Mouse (Mus musculus): ENCODE data around the gene Ugt1a6a. TPM values are rescaled to one million over a fixed set of nuclear protein-coding genes. Genes with fewer than 3 reads are reported as not detected.
"Not testable (repeated sequence)": the region's sequence is repeated elsewhere in the genome, so short reads cannot be mapped to it uniquely, and the experiment has no call there.

Gene Ugt1a6a
- polyA plus RNA-seq, 1 experiment, result 2.1 TPM

DNA sequence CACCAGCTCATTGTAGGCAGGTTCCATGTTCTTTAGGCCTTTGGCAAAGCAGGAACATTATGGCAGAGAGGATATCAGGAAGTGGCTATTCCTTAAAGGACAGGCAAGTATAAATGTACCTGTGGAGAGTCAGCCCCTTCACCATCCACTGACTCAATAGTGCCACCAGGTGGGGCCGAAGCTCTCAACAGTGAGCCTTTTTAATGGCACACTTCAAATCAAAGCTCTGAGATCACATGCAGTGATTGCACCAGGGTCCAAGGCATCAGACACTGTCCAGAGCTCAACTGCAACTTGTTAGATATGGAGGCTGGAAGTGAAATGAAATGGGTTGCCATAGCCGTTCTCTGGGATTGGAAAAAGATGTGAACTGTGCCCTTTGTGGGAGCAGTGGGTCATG, 10.7 kb downstream of the Ugt1a6a start:
- not testable (repeated sequence) for H3K27me3 ChIP-seq (ENCODE audit: control insufficient read depth, insufficient read depth, low read length); H3K4me1 ChIP-seq (ENCODE audit: control insufficient read depth, insufficient read depth, insufficient read length, low read length); H3K36me3 ChIP-seq (ENCODE audit: control insufficient read depth, insufficient read depth, low read length); H3K27ac ChIP-seq (ENCODE audit: insufficient read depth, low read depth, low read length); H3K4me3 ChIP-seq (ENCODE audit: low read depth, low read length)
- peak; percentile 27; the same call in 1 of the 2 replicates for TF ChIP-seq CTCF (IDR thresholded peaks at IDR 0.05; ENCODE audit: extremely low read depth, insufficient read length, insufficient replicate concordance, low read depth, low read length)
- WGBS, result 62% methylated on average over 2 of the region's 2 CpGs

DNA sequence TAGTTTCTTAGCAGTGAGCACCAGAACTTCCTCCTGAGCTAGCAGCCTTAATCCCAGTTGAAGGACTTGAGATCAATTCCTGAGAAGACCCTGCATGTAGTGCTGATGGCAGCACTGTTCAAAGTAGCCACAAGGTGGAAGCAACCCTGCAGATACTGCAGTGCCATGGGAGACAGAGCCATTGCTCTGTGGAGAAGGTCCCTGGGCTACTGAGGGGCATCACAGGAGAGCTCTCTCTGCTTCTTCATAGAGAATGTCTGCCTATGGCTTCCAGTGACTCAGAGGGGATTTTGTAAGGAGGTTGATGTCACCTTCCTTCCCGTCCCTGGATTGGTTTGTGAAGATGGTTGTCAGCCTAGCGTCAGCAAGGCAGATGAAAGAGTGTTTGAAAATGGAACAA, 15.5 kb downstream of the Ugt1a6a start:
- H3K4me1 ChIP-seq (ENCODE audit: control insufficient read depth, insufficient read depth, insufficient read length, low read length); H3K27me3 ChIP-seq (ENCODE audit: control insufficient read depth, insufficient read depth, low read length); H3K27ac ChIP-seq (ENCODE audit: insufficient read depth, low read depth, low read length); H3K36me3 ChIP-seq (ENCODE audit: control insufficient read depth, insufficient read depth, low read length); H3K4me3 ChIP-seq (ENCODE audit: low read depth, low read length): not testable (repeated sequence)
- 83% methylated on average over 2 of the region's 2 CpGs for WGBS
- peak; percentile 12; the same call in 1 of the 2 replicates for TF ChIP-seq CTCF (IDR thresholded peaks at IDR 0.05; ENCODE audit: extremely low read depth, insufficient read length, insufficient replicate concordance, low read depth, low read length)

DNA sequence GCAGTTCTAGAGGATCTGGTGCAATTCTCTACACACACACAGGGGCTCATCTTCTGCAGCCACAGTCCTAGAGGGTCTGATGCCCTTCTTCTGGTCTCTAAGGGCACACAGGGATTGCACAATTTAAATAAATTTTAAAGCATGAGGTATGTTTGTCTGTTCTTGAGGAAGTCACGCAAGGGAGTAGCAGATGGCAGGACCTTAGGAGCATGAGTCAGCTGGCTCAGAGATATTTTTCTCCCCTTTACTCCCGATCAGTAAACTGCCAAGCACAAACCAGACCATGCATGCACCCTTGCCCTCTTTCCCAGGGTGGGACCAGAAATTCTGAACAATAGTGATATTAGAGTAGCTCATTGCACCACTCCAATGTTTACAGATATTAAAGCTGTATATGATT, 23.8 kb downstream of the Ugt1a6a start:
- no peak overlapping the region for H3K27ac ChIP-seq (ENCODE audit: insufficient read depth, low read depth, low read length)
- TF ChIP-seq POLR2A (IDR thresholded peaks at IDR 0.05; ENCODE audit: low read depth, low read length) (no peak), CTCF (IDR thresholded peaks at IDR 0.05; ENCODE audit: extremely low read depth, insufficient read length, insufficient replicate concordance, low read depth, low read length) (no peak)
- WGBS, result 26% methylated on average over 2 of the region's 2 CpGs
- H3K36me3 ChIP-seq (ENCODE audit: control insufficient read depth, insufficient read depth, low read length), result no peaks in the 10 kb centered on the region; the same call in 1 of the 2 replicates
- peaks cover 4% of the 10 kb centered on the region; the same call in 1 of the 2 replicates for H3K4me1 ChIP-seq (ENCODE audit: control insufficient read depth, insufficient read depth, insufficient read length, low read length)
- H3K4me3 ChIP-seq (ENCODE audit: low read depth, low read length), result no peak overlapping the region
- no peaks in the 10 kb centered on the region for H3K27me3 ChIP-seq (ENCODE audit: control insufficient read depth, insufficient read depth, low read length)

DNA sequence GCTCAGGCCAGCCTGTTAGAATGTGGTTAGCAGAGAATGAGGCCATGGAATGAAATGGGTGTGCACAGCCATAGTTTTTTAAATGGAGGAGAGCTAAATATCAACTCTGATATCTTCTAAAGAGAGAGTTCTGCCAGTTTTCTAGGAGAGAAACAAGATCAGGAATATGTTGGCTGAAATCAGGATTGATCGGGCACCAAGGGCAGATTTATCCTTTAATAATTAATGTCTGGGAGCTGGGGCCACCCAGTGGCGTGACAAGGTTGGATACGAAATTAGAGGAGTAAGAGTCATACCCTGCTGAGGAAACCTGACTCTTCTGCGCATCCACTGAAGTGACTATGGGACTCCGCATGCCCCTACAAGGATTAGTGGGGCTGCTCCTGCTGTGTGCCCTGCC, 31.1 kb downstream of the Ugt1a6a start, which contains the start of gene Ugt1a5:
Gene Ugt1a5 (plus strand): TSS at position 302 of the 400 bp plus-strand sequence.
- 89% methylated on average over 5 of the region's 5 CpGs for WGBS
- Histone ChIP-seq H3K4me1 (ENCODE audit: control insufficient read depth, insufficient read depth, insufficient read length, low read length) (0 out of 2 replicates have a peak, but pooled peaks cover 2% of the 10 kb centered on the region), H3K27me3 (ENCODE audit: control insufficient read depth, insufficient read depth, low read length) (no peaks in the 10 kb centered on the region), H3K36me3 (ENCODE audit: control insufficient read depth, insufficient read depth, low read length) (peaks cover 5% of the 10 kb centered on the region; the same call in 1 of the 2 replicates), H3K4me3 (ENCODE audit: low read depth, low read length) (no peak within 1 kb of the TSS), H3K27ac (ENCODE audit: insufficient read depth, low read depth, low read length) (no peak within 1 kb of the TSS)
- TF ChIP-seq CTCF (IDR thresholded peaks at IDR 0.05; ENCODE audit: extremely low read depth, insufficient read length, insufficient replicate concordance, low read depth, low read length) (no peak), POLR2A (IDR thresholded peaks at IDR 0.05; ENCODE audit: low read depth, low read length) (no peak)

DNA sequence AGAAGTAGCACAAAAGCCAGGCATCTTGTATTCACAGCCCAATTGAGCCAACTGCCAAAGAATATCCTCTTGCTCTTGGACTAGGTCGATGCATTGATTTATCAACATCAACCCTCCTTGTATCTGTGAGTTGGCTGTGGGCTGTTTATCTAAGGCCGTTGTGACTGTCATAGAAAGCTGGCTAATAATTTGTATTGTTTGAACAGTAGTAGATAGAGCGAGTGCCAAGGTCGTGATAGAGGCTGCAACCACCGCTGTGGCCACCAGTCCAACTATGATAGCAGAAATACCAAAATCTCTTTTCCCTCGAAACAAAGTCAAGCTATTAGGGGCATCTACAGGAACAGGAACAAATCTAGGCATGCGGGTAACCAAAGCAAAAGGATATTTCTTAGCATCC, 37.6 kb downstream of the Ugt1a6a start:
- not testable (repeated sequence) for H3K27me3 ChIP-seq (ENCODE audit: control insufficient read depth, insufficient read depth, low read length); H3K36me3 ChIP-seq (ENCODE audit: control insufficient read depth, insufficient read depth, low read length); H3K4me3 ChIP-seq (ENCODE audit: low read depth, low read length); H3K27ac ChIP-seq (ENCODE audit: insufficient read depth, low read depth, low read length); H3K4me1 ChIP-seq (ENCODE audit: control insufficient read depth, insufficient read depth, insufficient read length, low read length)
- 48% methylated on average over 7 of the region's 7 CpGs for WGBS

DNA sequence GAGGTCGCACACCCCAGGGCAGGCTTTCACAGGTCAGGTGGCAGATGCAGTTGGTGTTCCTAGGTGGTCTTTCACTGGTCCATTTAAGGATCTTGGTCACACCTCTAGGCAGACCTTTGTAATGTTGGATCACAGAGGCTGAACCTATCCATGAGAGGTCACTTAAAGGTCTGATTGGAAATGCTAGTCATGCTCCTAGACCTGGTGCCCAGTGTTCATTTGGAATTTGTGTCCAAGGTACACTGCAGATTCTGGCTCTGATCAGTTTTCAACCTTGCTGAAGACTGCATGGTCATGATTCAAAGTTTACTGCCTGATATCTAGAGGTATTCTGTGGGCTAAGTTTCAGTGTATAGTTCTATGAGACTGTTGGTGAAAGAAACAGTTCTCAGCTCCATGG, 45.0 kb downstream of the Ugt1a6a start:
- 0 out of 2 replicates have a peak, but pooled peaks cover 2% of the 10 kb centered on the region for H3K36me3 ChIP-seq (ENCODE audit: control insufficient read depth, insufficient read depth, low read length)
- H3K27me3 ChIP-seq (ENCODE audit: control insufficient read depth, insufficient read depth, low read length), result no peaks in the 10 kb centered on the region
- peak overlapping the region; percentile 92 for H3K27ac ChIP-seq (ENCODE audit: insufficient read depth, low read depth, low read length)
- no peak overlapping the region for H3K4me3 ChIP-seq (ENCODE audit: low read depth, low read length)
- TF ChIP-seq POLR2A (IDR thresholded peaks at IDR 0.05; ENCODE audit: low read depth, low read length), result no peak
- TF ChIP-seq CTCF (IDR thresholded peaks at IDR 0.05; ENCODE audit: extremely low read depth, insufficient read length, insufficient replicate concordance, low read depth, low read length), result no peak
- 89% methylated on average over 1 of the region's 1 CpGs for WGBS
- H3K4me1 ChIP-seq (ENCODE audit: control insufficient read depth, insufficient read depth, insufficient read length, low read length), result peaks cover 9% of the 10 kb centered on the region; the same call in 1 of the 2 replicates

DNA sequence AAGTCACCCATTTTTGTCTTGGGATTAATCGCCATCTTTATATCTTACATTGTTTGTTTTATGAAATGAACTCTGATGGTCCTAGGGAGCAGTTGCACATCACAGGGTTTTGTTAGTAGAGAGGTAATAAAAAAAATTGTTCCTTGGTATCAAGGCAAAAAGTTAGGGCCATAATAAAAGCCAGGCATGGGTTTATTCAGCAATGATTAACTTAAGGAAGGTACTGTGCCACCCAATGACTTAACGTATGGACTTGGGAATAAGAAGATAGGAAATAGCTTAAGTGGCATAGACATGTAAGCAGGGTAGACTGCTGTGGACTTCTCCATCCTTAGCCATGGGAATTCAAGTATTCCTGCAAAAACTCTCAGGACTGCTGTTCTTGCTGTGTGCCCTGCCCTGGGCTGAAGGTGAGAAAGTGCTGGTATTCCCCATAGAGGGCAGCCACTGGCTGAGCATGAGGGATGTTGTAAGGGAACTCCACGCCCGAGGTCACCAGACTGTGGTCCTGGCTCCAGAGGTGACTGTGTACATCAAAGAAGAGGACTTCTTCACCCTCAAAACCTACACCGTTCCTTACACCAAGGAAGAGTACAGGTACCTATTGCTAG, 51.8 kb downstream of the Ugt1a6a start:
- no peaks in the 10 kb centered on the region for H3K36me3 ChIP-seq (ENCODE audit: control insufficient read depth, insufficient read depth, low read length)
- H3K27ac ChIP-seq (ENCODE audit: insufficient read depth, low read depth, low read length), result peak overlapping the region; percentile 62
- no peaks in the 10 kb centered on the region for H3K27me3 ChIP-seq (ENCODE audit: control insufficient read depth, insufficient read depth, low read length)
- H3K4me1 ChIP-seq (ENCODE audit: control insufficient read depth, insufficient read depth, insufficient read length, low read length), result peaks cover 7% of the 10 kb centered on the region; the same call in 1 of the 2 replicates
- TF ChIP-seq POLR2A (IDR thresholded peaks at IDR 0.05; ENCODE audit: low read depth, low read length), result no peak
- TF ChIP-seq CTCF (IDR thresholded peaks at IDR 0.05; ENCODE audit: extremely low read depth, insufficient read length, insufficient replicate concordance, low read depth, low read length), result no peak
- WGBS, result 39% methylated on average over 5 of the region's 5 CpGs
- H3K4me3 ChIP-seq (ENCODE audit: low read depth, low read length), result peak overlapping the region; percentile 40

All from small intestine, adult 2 months (tissue).